Mouse (Mus musculus) Patski (cell line): ENCODE data around the gene B4galnt4. TPM values are rescaled to one million over a fixed set of nuclear protein-coding genes. Genes with fewer than 3 reads are reported as not detected.
A peak's percentile ranks its signal among the peaks of the same experiment; 100 is the strongest.
"Not testable (repeated sequence)": the region's sequence is repeated elsewhere in the genome, so short reads cannot be mapped to it uniquely, and the experiment has no call there.

Experiments
- ATAC-seq: fragments of 100-300 bp; one replicate; pipeline ENCODE4 v1.8.0; 2021
- CTCF ChIA-PET: fragments of 350-600 bp; sonication (Branson Sonifier 250); formaldehyde crosslinking; loops from one replicate; lab custom pipeline; 2022; ENCODE audit warnings: inconsistent platforms; lab: Charles Lee
- POLR2A ChIA-PET: fragments of 350-600 bp; sonication (Branson Sonifier 250); formaldehyde crosslinking; loops from one replicate; lab custom pipeline; 2022; ENCODE audit warnings: antibody characterized with exemption, inconsistent platforms; lab: Charles Lee
- DNase-seq: peaks from one replicate; pipeline ENCODE4 v3.0.0-alpha.2; 2011; ENCODE audit warnings: low read depth, low spot score
- H3K27me3 ChIP-seq: fragments of 371-371 bp; one replicate; pipeline ENCODE4 v1.5.1; 2021
- CTCF ChIP-seq: fragments of 100-300 bp; IDR thresholded peaks from one replicate; pipeline ENCODE4 v1.5.1; 2021
- in situ Hi-C: fragments of 300-500 bp; cut with MboI; formaldehyde crosslinking; loops from 3 replicates; pipeline ENCODE4 v1.11.1; 2018; ENCODE audit warnings: low pct_unique_long_range_greater_than_20kb, mixed read lengths
- polyA plus RNA-seq: library from polyadenylated mRNA; unstranded; gene quantifications from one replicate; pipeline ENCODE4 v1.2.3, GENCODE M21; 2021

B4galnt4 gene
- polyA plus RNA-seq, 1 experiment from 2014 or later, result 2.2 TPM

- POLR2A ChIA-PET, result interaction anchor here (0.6 kb wide), 1 partner anchor 32 kb away, joined by 7 read pairs; no protein-coding TSS in a partner anchor
- CTCF ChIA-PET, result interaction anchor here (0.9 to 1.5 kb wide), 3 partner anchors 9 to 67 kb away, joined by 3 to 4 read pairs (median 3); no protein-coding TSS in a partner anchor
- in situ Hi-C loops, result no loop called here
- H3K27me3 ChIP-seq, result no peaks in the 10 kb centered on the region
- DNase-seq (no peak), ATAC-seq (no peak)
- no peak for TF ChIP-seq CTCF
Measured at GRCm38 (mm10) chr7:141026097-141026739, 34.7 kb upstream of the B4galnt4 start.

- ChIA-PET POLR2A (interaction anchor here (0.6 kb wide), 1 partner anchor 32 kb away, joined by 7 read pairs; no protein-coding TSS in a partner anchor), CTCF (interaction anchor here (1.1 to 1.8 kb wide), 3 partner anchors 10 to 22 kb away, joined by 3 to 5 read pairs (median 4); no protein-coding TSS in a partner anchor)
- TF ChIP-seq CTCF, result no peak
- no peak for DNase-seq
- ATAC-seq, result no peak
- H3K27me3 ChIP-seq, result no peaks in the 10 kb centered on the region
- in situ Hi-C loops, result no loop called here
Measured at GRCm38 (mm10) chr7:141026740-141027098, 34.2 kb upstream of the B4galnt4 start.

DNA sequence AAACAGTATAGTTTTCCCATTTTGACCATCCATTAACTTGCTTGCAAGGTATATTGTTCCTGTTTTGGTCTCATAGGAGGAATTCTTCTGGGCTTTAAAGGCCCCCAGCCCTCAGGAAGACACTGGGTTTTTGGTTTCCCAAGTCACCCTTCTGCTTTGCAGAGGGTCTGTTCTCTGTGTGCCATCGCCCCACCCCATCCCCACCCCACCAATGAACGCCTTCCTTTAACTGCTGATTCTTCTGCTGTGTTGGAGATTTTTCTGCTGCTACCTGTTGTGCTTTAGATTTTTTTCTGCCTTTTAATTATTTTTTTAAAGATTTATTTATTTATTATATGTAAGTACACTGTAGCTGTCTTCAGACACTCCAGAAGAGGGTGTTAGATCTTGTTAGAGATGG, 32.1 kb upstream of the B4galnt4 start, which contains the start of gene Gm17387:
Gm17387 (plus strand) TSS at position 301 of the 400 bp plus-strand sequence.
- H3K27me3 ChIP-seq, result no peaks in the 10 kb centered on the region
- ATAC-seq (no peak), DNase-seq (no peak)
- POLR2A ChIA-PET, result no interaction called here
- CTCF ChIA-PET, result no interaction called here
- TF ChIP-seq CTCF, result no peak
- in situ Hi-C loops, result no loop called here

- CTCF ChIA-PET, result no interaction called here
- ATAC-seq, result no peak
- no peak for TF ChIP-seq CTCF
- POLR2A ChIA-PET, result no interaction called here
- no peaks in the 10 kb centered on the region for H3K27me3 ChIP-seq
- no peak for DNase-seq
- in situ Hi-C loops, result no loop called here
Measured at GRCm38 (mm10) chr7:141030390-141030789, 30.5 kb upstream of the B4galnt4 start.

DNA sequence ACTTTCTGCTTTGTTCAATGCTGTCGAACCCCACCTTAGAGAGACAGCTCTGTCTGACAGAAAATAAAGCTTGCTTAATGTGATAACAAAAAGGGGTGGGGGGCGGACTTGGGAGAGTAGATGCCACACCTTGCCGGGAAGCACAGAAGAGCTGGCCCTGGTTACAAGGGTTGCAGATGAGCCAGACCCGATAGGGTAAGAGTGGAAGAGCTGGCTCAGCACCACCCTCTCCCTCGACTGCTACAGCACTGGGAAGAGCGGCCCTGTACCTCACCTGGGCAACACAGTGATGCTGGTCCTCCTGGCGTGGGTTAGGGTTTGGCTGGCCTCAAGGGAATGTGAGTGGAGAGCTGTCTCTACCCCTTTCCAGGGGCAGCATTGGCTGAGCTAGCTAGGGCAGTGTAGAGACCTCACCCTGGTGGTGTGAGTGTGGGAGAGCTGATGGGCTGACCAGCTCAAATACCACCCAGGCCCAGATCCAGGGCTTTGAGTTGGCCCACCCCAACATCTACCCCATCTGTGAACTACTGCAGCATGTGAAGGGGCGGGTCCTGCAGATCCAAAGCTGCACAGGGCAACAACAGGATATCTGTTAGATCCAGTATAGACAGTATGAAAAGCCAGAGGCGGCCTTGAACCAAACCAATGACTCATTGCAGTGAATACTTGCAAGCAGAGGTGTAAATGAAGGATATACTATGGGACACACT, 28.3 kb upstream of the B4galnt4 start:
- POLR2A ChIA-PET, result interaction anchor here (0.7 kb wide), 1 partner anchor 32 kb away, joined by 3 read pairs; no protein-coding TSS in a partner anchor
- ATAC-seq, result no peak
- no peak for TF ChIP-seq CTCF
- no peaks in the 10 kb centered on the region for H3K27me3 ChIP-seq
- in situ Hi-C loops, result no loop called here
- CTCF ChIA-PET, result no interaction called here
- no peak for DNase-seq

DNA sequence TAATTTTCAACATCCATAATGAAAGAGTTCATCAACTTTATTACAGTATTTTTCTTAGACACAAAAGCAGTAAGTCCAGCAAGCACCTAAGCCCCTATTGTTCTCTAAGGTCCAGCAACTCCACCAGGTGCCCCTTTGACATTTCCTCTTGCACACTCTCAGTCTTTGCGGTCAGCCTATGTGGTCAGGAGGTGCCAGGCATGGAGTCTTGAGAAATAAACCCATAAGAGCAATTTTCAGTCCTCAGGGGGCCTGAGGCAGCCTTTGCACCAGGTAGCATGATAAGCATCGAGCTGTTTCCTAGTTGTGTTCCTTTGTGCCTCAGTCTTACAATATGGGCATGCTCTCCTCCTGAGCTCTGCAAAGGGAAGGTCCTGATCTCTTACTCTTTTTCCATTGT, 24.3 kb upstream of the B4galnt4 start:
- H3K27me3 ChIP-seq, DNase-seq, ATAC-seq, CTCF ChIA-PET, in situ Hi-C loops, POLR2A ChIA-PET: not testable (repeated sequence)

DNA sequence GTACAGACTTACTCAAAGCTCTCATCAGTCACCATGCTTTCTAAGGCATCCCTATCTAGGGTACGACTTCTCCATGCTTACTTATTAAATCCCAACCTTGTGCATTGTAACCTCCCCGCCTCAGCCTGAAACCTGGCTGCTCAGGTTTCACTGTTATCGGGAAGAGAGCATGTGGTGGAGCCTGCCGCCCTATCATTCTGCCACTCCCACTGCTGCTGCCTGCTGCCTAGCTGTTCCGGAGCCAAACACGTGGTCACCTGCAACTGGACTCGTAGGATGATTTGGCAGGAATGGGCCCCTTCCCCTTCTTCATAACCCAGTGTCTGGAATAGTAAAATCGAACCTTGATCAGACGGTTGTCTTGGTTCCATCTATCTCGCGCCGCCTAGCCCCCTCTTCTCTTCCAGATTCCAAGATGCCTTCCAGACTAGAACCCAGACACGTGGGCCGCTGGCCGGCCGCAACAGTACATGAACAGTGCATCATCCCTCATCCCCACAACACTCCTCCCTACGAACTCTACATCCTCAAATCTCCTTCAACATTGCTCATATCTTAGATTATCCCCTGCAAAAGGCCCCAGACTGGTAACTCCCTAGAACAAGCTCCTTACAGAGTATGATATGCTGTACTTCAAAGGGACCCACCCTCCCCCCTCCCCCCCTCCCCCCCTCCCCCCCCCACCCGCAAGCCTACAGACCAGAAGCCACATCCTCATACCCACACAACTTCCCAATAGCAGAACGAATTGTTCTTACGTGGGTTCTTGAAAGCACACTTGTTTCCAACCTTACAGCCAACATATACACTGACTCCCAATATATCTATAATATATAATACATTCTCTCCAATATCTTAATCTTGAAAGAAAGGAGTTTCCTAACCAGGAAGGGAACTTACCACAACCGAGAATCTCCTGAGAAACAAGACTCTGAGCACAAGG, 22.5 kb upstream of the B4galnt4 start:
- ChIA-PET POLR2A (no interaction called here), CTCF (no interaction called here)

DNA sequence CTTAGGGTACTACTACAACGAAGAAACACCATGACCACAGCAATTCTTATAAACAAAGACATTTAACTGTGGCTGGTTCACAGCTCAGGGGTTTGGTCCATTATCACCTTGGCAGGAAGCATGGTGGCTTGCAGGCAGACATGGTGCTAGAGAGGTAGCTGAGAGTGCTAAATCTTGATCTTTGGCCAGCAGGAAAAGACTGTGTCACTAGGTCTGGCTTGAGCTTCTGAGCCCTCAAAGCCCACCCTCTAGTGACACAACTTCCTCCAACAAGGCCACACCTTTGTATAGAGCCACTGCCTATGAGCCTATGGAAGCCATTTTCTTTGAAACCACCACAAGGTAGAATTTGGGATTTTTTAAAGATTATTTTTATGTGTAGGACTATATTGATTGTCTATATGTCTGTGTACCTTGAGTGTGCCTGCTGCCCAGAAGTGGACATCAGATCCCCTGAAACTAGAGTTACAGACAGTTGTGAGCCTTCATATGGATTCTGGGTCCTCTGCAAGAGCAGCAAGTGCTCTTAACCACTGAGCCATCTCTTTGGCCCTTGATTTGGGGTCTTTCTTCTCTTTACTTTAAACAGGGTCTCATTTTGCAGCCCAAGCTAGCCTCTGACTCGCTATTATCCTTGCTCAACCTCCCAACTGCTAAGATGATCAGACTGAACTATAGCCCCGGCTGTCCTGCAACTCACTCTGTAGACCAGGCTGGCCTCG, 21.4 kb upstream of the B4galnt4 start:
- in situ Hi-C loops, result no loop called here
- ATAC-seq (no peak), DNase-seq (no peak)
- ChIA-PET POLR2A (interaction anchor here (0.6 kb wide), 1 partner anchor 381 kb away, joined by 3 read pairs; no protein-coding TSS in a partner anchor), CTCF (interaction anchor here (0.9 kb wide), 1 partner anchor 9 kb away, joined by 3 read pairs; no protein-coding TSS in a partner anchor)
- TF ChIP-seq CTCF, result no peak
- no peaks in the 10 kb centered on the region for H3K27me3 ChIP-seq

More for the DNA sequence above, 22.5 kb upstream of the B4galnt4 start:
- DNase-seq (no peak), ATAC-seq (no peak)
- no peaks in the 10 kb centered on the region for H3K27me3 ChIP-seq
- in situ Hi-C loops, result no loop called here
- no peak for TF ChIP-seq CTCF

DNA sequence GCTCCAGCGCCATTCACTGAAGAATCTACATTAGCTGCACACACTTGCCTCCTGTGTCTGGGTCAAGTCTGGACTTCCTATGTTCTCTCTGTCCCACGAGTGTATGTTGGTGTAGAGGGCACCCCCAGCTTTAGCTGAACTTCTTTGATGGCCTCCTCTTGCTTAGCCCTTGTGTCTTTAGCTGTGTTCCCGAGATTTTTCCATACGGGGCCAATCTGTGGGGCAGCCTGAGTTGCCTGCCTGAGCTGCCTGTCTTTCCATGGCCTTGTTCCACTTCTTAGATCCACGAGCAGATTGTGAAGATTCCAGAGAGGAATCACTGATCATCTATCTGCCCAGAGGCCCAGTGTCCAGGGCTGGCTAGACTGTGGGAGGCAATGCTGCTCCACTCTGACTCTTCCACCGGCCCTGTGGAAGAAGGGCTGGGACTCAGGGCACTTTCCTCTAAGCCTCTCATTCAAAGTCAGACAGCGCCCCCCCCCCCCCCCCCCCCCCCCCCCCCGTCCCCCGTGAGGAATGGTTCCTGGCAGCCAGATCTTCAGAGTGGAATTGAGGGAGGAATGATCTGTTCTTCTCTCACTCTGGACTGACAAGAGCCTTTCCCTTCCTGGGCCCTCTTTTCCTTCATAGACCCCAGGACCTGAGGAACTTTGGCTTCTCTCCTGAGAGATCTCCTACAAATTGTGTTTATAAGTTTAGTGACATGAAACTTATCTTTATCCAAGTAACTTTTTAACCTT, 19.9 kb upstream of the B4galnt4 start:
- POLR2A ChIA-PET, result interaction anchor here (0.7 kb wide), 1 partner anchor 13 kb away, joined by 8 read pairs; no protein-coding TSS in a partner anchor
- no peaks in the 10 kb centered on the region for H3K27me3 ChIP-seq
- in situ Hi-C loops, result no loop called here
- DNase-seq, result no peak
- ATAC-seq, result peak; percentile 6
- TF ChIP-seq CTCF, result no peak
- CTCF ChIA-PET, result interaction anchor here (0.8 to 1.2 kb wide), 2 partner anchors 33 to 99 kb away, joined by 4 read pairs; partner anchors contain the start of gene Pgghg
